Mouse (Mus musculus) heart, embryonic 14.5 days (tissue): Measurements from ENCODE around the gene Cyp2d10. TPM values are rescaled to one million over a fixed set of nuclear protein-coding genes. Genes with fewer than 3 reads are reported as not detected.

Experiments
- ATAC-seq: fragments of 200-750 bp; cut with Nextera tagmentation; 2 replicates; pipeline ENCODE4 v1.8.0; 2017; ENCODE audit warnings: low read depth, moderate TSS enrichment; ENCODE audit not compliant: insufficient number of reproducible peaks, insufficient read depth, low FRiP score
- H3K27ac ChIP-seq, 2 experiments: fragments of 200-500 bp in 1 of 2; fragments of 300-500 bp in 1 of 2; sonication (generic) in 1 of 2; replicated peaks in 1 of 2; 2 replicates each; pipeline ENCODE4 v1.5.1; 2012 to 2014; ENCODE audit warnings: low read depth in 2 of 2, low read length in 2 of 2, control low read depth in 1 of 2, mild to moderate bottlenecking in 1 of 2, mixed read lengths in 1 of 2; ENCODE audit not compliant: control insufficient read depth in 1 of 2, insufficient read depth in 1 of 2
- H3K27me3 ChIP-seq: fragments of 300-500 bp; sonication (generic); 2 replicates; pipeline ENCODE4 v1.6.1; 2014; ENCODE audit warnings: mild to moderate bottlenecking, low read length, control low read depth; ENCODE audit not compliant: control insufficient read depth, insufficient read depth
- H3K36me3 ChIP-seq: fragments of 300-500 bp; sonication (generic); 2 replicates; pipeline ENCODE4 v1.6.1; 2014; ENCODE audit warnings: mild to moderate bottlenecking, control low read depth, low read length, mixed read lengths; ENCODE audit not compliant: control insufficient read depth, insufficient read depth
- H3K4me1 ChIP-seq, 2 experiments: fragments of 200-500 bp in 1 of 2; fragments of 300-500 bp in 1 of 2; sonication (generic) in 1 of 2; 2 replicates each; pipeline ENCODE4 v1.6.1; 2012 to 2014; ENCODE audit warnings: low read length in 2 of 2, control low read depth in 1 of 2, mixed read lengths in 1 of 2; ENCODE audit not compliant: control insufficient read depth in 2 of 2, insufficient read depth in 2 of 2
- H3K4me2 ChIP-seq: fragments of 300-500 bp; sonication (generic); 2 replicates; pipeline ENCODE4 v1.6.1; 2014; ENCODE audit warnings: mild to moderate bottlenecking, low read length
- H3K4me3 ChIP-seq, 2 experiments: fragments of 200-500 bp in 1 of 2; fragments of 300-500 bp in 1 of 2; sonication (generic) in 1 of 2; 2 replicates each; pipeline ENCODE4 v1.5.1; 2012 to 2014; ENCODE audit warnings: low read length in 2 of 2, mild to moderate bottlenecking in 2 of 2, control low read depth in 1 of 2, low read depth in 1 of 2, moderate library complexity in 1 of 2; ENCODE audit not compliant: control insufficient read depth in 1 of 2, insufficient read depth in 1 of 2
- H3K9ac ChIP-seq: fragments of 300-500 bp; sonication (generic); 2 replicates; pipeline ENCODE4 v1.6.1; 2014; ENCODE audit warnings: mild to moderate bottlenecking, low read length
- H3K9me3 ChIP-seq: fragments of 300-500 bp; sonication (generic); 2 replicates; pipeline ENCODE4 v1.6.1; 2016; ENCODE audit warnings: low read length, control low read depth; ENCODE audit not compliant: control insufficient read depth
- WGBS: fragments of 180-500 bp; shearing (Covaris S2); extraction: QIAGEN DNeasy Blood & Tissue Kit; methylation state at CpG from one replicate; pipeline ENCODE4 v1.1.7; 2014; 5-methylcytosine and 5-hydroxymethylcytosine counted together
- polyA plus RNA-seq: library from polyadenylated mRNA; unstranded; fragments of >200 nt; fragmentation: Nextera tagmentation; extraction: Ambion mirVana; gene quantifications from 2 replicates; pipeline ENCODE4 v1.2.1, GENCODE M21; 2014

Cyp2d10 gene
- polyA plus RNA-seq, 1 experiment from 2014 or later: not detected

GRCm38 (mm10) chr15:82437975-82438617 lies 31.1 kb upstream of the Cyp2d10 start:
- Histone ChIP-seq H3K27ac (no peak overlapping the region), H3K4me3 (no peak overlapping the region), H3K9me3 (peaks cover 6% of the 10 kb centered on the region; the same call in 1 of the 2 replicates), H3K9ac (no peak overlapping the region), H3K27me3 (no peaks in the 10 kb centered on the region), H3K36me3 (no peaks in the 10 kb centered on the region), H3K4me1 (no peaks in the 10 kb centered on the region), H3K4me2 (no peak overlapping the region)
- 55% methylated on average over 5 of the region's 5 CpGs for WGBS
- ATAC-seq: no peak

DNA sequence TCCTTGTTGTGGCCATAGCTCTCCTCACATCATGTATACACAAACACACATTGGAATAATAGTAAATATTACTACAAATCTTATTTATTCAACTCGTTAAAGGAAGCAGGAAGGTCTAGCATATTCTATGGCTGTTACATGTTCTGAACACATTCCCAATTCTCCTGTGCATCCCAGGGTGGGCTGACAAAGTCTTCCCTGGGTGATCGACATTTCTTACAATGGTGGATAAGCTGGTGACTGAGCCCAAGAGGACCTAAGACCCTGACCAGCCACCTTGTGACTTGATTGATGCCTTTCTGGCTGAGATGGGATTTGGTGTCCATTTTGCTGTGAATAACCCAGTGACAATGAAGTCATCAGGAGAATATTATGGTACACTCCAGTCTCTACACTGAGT lies 28.6 kb upstream of the Cyp2d10 start:
- Histone ChIP-seq H3K27ac (no peak overlapping the region), H3K4me2 (no peak overlapping the region), H3K27me3 (no peaks in the 10 kb centered on the region), H3K9me3 (peaks cover 11% of the 10 kb centered on the region; the same call in 1 of the 2 replicates), H3K4me3 (no peak overlapping the region), H3K4me1 (no peaks in the 10 kb centered on the region), H3K36me3 (no peaks in the 10 kb centered on the region), H3K9ac (no peak overlapping the region)
- WGBS: 71% methylated on average over 2 of the region's 2 CpGs
- ATAC-seq: no peak

DNA sequence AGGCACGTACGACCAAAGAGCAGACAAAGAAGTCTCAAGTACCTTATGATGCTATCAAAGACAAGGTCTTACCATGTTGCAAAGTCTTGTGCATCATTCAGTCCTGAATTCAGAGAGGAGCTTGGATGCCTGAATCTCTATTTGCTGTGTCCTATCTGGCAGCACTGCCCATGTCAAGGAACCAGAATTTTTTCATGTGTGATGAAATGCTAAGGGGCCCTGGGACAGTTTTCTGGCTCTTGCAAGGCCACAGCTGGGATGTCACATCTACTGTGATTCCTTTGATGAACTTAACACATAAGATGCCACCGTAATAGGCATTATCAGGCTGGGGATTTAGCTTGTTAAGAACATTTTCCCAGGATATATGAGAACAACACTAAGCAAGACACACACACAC lies 28.0 kb upstream of the Cyp2d10 start:
- no peak overlapping the region for H3K4me3 ChIP-seq
- no peak for ATAC-seq
- no peaks in the 10 kb centered on the region for H3K36me3 ChIP-seq
- H3K9ac ChIP-seq: no peak overlapping the region
- no peak overlapping the region for H3K4me2 ChIP-seq
- H3K27me3 ChIP-seq: no peaks in the 10 kb centered on the region
- WGBS: 70% methylated on average over 3 of the region's 3 CpGs
- peaks cover 14% of the 10 kb centered on the region; the same call in 1 of the 2 replicates for H3K9me3 ChIP-seq
- no peaks in the 10 kb centered on the region for H3K4me1 ChIP-seq
- no peak overlapping the region for H3K27ac ChIP-seq

DNA sequence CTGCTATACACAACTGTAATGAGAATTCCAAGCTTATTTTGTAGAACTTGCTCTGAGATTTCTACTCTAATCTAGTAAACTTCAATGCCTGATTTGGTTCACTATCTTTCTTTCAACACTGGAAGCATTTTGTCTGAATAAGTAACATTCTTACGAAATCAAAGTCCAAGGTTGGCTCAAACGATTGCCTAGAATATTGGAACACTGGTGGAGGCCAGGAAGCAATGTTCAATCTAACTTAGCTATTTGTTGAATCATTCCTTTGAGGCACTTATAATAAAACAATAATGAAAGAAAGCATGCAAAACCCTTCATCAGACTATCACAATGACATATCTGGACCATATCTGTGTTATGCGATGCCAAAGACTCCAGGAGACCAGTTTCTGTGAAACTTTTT lies 27.5 kb upstream of the Cyp2d10 start:
- H3K27ac ChIP-seq: no peak overlapping the region
- H3K9ac ChIP-seq: no peak overlapping the region
- no peak overlapping the region for H3K4me2 ChIP-seq
- no peaks in the 10 kb centered on the region for H3K4me1 ChIP-seq
- no peaks in the 10 kb centered on the region for H3K27me3 ChIP-seq
- WGBS: 80% methylated on average over 3 of the region's 3 CpGs
- no peak for ATAC-seq
- H3K9me3 ChIP-seq: peaks cover 14% of the 10 kb centered on the region; the same call in 1 of the 2 replicates
- no peak overlapping the region for H3K4me3 ChIP-seq
- no peaks in the 10 kb centered on the region for H3K36me3 ChIP-seq

GRCm38 (mm10) chr15:82433621-82434020 lies 26.6 kb upstream of the Cyp2d10 start:
- H3K4me1 ChIP-seq: no peaks in the 10 kb centered on the region
- no peaks in the 10 kb centered on the region for H3K36me3 ChIP-seq
- H3K9me3 ChIP-seq: peaks cover 14% of the 10 kb centered on the region; the same call in 1 of the 2 replicates
- no peak overlapping the region for H3K4me2 ChIP-seq
- no peak for ATAC-seq
- no peak overlapping the region for H3K27ac ChIP-seq
- no peaks in the 10 kb centered on the region for H3K27me3 ChIP-seq
- H3K4me3 ChIP-seq: no peak overlapping the region
- no peak overlapping the region for H3K9ac ChIP-seq
- 90% methylated on average over 3 of the region's 3 CpGs for WGBS

DNA sequence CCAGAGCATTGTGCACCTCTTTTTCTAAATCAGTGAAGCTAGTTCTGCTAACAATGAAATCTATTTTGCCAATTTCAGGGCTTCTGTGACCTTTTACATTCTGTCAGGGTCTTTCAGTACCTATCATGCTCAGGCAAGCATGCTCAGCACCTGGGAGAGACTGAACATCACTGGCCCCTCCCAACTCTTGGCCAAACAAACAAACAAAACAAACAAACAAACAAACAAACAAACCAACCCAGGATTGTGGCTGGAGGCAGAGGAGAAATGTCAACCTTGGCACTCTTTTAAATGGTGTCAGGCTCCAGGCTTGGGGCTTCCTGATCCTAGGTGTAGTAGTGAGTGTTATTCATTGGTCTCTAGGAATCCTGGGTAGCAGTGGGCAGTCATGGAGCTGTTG lies 26.1 kb upstream of the Cyp2d10 start, which contains the start of gene Cyp2d9:
TSS of gene Cyp2d9 (plus strand) at position 301 of the 400 bp plus-strand sequence.
- no peak within 1 kb of the TSS for H3K4me3 ChIP-seq
- H3K36me3 ChIP-seq: no peaks in the 10 kb centered on the region
- H3K27me3 ChIP-seq: no peaks in the 10 kb centered on the region
- no peak within 1 kb of the TSS for H3K27ac ChIP-seq
- no peaks in the 10 kb centered on the region for H3K4me1 ChIP-seq
- H3K4me2 ChIP-seq: no peak within 1 kb of the TSS
- no peak within 1 kb of the TSS for H3K9ac ChIP-seq
- peaks cover 14% of the 10 kb centered on the region; the same call in 1 of the 2 replicates for H3K9me3 ChIP-seq
- ATAC-seq: no peak

GRCm38 (mm10) chr15:82423471-82423870 lies 16.5 kb upstream of the Cyp2d10 start:
- WGBS: 77% methylated on average over 3 of the region's 3 CpGs
- no peak for ATAC-seq
- H3K27me3 ChIP-seq: no peaks in the 10 kb centered on the region
- H3K36me3 ChIP-seq: no peaks in the 10 kb centered on the region
- no peaks in the 10 kb centered on the region for H3K4me1 ChIP-seq
- no peak overlapping the region for H3K4me2 ChIP-seq
- no peak overlapping the region for H3K4me3 ChIP-seq
- no peak overlapping the region for H3K27ac ChIP-seq
- no peak overlapping the region for H3K9ac ChIP-seq
- no peaks in the 10 kb centered on the region for H3K9me3 ChIP-seq

DNA sequence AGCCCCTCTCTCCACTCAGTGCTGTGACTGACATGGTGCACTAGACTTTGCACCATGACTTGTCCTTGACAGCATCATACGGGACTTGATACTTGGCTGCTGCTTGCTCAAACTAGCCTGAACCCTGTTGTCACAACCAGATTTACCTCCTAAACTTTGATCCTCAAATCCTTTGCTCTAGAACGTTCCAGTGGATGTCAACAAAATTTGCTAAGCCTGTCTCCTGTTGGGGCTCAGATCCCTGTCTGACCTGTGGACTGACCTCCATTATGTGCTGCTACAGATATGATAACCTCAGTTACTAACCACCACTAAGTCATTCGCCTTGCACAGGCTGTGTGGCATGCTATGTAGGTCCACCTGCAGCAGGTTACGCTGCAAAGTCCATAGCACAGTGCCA lies 15.9 kb upstream of the Cyp2d10 start:
- H3K27me3 ChIP-seq: no peaks in the 10 kb centered on the region
- no peak for ATAC-seq
- H3K9ac ChIP-seq: no peak overlapping the region
- no peak overlapping the region for H3K4me2 ChIP-seq
- no peak overlapping the region for H3K27ac ChIP-seq
- H3K4me1 ChIP-seq: no peaks in the 10 kb centered on the region
- no peak overlapping the region for H3K4me3 ChIP-seq
- 66% methylated on average over 4 of the region's 4 CpGs for WGBS
- H3K9me3 ChIP-seq: no peaks in the 10 kb centered on the region
- no peaks in the 10 kb centered on the region for H3K36me3 ChIP-seq
